Mouse (Mus musculus) neutrophil, adult 5-6 weeks (primary cell): ENCODE measurements around the gene Trpv2. TPM values are rescaled to one million over a fixed set of nuclear protein-coding genes. Genes with fewer than 3 reads are reported as not detected.

ENCODE experiments used
- ATAC-seq: fragments of 151-379, 151-347 bp; 2 replicates; pipeline ENCODE4 v1.8.0; 2017; ENCODE audit warnings: mild to moderate bottlenecking, moderate TSS enrichment; ENCODE audit not compliant: insufficient number of reproducible peaks, poor library complexity, low FRiP score, severe bottlenecking; ENCODE audit errors: extremely low read depth
- total RNA-seq: library from RNA; stranded (forward); fragments of 200-1000 nt; gene quantifications from 2 replicates; pipeline ENCODE4 v1.2.3, GENCODE M21; 2017

Trpv2 gene
- total RNA-seq, 1 experiment from 2014 or later, result 66.9 TPM

- no peak for ATAC-seq
Measured at GRCm38 (mm10) chr11:62555896-62556412, 18.3 kb upstream of the Trpv2 start.

DNA sequence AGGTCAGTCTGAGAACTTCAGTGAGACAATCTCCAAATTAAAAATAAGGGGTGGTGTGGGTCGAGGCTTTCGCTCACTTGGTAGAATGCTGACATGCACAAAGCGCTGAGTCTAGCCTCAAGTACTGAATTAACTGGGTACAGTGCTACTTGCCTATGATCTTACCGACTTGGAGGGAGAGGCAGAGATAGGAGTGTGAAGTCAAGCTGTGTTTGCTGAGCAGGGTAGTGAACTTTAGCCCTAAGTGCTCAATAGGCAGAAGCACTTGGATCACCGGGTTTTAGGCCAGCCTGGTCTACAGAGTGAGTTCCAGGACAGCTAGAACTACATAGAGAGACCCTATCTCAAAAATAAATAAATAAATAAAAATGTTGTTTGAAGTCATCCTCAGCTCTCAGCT is 17.1 kb upstream of the Trpv2 start:
- ATAC-seq, result no peak

DNA sequence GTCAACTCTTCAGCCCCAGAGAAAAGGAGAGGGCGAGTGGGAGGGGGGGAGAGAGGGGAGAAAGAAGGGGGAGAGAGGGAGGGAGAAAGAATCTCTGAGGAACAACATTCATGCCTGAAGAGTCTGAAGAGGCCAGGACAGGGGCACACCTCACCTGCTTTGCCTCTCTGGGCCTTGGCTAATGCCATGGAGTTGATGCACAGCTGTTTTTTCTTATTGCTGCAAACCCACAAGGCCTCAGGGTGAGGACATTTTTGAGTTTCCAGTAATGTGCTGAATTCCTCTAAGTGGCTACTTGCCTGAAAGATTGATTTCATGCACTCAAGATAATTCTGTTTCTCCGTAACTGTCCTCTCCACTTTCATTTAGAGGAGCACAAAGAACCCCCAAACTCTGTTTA is 16.1 kb upstream of the Trpv2 start:
- no peak for ATAC-seq

- no peak for ATAC-seq
Measured at GRCm38 (mm10) chr11:62558961-62559646, 15.2 kb upstream of the Trpv2 start.

- ATAC-seq, result 0 out of 2 replicates have a peak, but pooled peaks have one; percentile 23
Measured at GRCm38 (mm10) chr11:62560463-62561016, 13.7 kb upstream of the Trpv2 start.

GRCm38 (mm10) chr11:62563590-62563989 is 10.7 kb upstream of the Trpv2 start:
- no peak for ATAC-seq

GRCm38 (mm10) chr11:62565747-62566146 is 8.5 kb upstream of the Trpv2 start:
- no peak for ATAC-seq

- ATAC-seq, result no peak
Measured at GRCm38 (mm10) chr11:62566211-62566610, 8.1 kb upstream of the Trpv2 start.

- no peak for ATAC-seq
Measured at GRCm38 (mm10) chr11:62568300-62568699, 6.0 kb upstream of the Trpv2 start.

GRCm38 (mm10) chr11:62574703-62575085 is 408 bp downstream of the Trpv2 start:
- ATAC-seq, result no peak

GRCm38 (mm10) chr11:62575297-62575658 is 992 bp downstream of the Trpv2 start:
- ATAC-seq, result peak; percentile 57

DNA sequence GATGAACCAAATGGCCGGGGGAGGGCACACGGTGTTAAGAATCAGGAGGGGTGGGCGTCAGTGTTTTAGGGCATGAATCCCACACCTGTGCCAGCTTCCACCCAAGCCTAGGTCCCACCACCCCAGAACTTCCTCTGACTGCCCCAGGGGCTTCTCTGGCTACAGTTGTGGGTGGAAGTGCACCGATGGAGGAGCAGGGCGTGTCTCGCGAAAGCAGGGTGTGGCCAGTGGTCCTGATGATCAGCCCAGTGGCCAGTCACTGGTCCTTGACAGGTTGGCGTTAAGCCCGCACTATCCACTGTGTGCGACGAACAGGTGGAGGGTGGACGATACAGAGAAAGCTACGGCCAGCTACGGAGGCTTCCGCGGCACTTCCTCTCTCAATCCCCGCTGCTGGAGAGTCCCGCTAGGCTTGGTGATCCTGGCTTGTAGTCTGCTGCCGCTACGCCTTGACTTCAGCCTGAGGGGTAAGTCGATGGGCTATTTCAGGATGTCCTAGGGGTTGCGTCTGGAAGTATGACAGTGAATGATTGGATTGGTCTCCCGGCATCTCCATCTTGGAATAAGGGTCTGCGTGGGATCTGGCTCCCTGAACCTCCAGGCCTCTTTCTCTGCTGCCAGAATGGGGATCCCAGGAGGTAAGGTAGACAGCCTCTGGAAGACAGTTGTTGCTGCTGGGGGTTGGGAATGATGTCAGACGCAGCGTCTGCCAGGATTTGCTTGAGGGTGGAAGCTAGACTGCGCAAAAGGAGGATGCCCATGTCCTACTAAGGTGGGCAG is 1.6 kb downstream of the Trpv2 start:
- ATAC-seq, result peak; percentile 56

DNA sequence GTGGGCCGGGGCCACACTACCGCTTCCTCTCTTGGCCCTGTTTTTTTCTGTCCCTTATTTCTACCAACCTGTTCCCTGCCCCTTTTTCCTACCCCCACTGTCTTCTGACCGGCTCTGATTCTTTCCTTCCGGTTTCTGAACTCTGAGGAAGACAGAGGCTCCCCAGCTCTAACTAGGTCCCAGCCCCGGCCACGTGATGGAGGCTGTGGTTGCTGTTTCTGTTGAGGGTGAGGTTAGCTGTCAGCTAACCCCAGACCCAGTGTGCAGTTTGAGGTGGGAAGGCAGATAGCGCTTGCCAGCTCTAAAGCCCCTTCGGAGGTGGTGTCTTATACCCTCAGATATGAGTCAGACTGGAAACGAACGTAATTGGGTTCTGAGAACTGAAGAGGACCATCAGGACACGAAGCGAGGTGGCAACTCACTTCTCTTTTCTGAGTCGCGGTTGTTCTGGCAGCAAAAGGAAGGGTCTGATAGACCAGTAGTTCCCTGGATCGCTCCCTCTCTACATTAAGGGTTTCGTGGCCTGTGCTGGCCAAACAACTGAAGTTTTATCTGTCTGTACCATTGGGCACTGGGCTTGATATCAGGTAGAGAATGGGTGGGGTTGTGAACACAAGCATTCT is 2.4 kb downstream of the Trpv2 start:
- peak; percentile 50 for ATAC-seq

GRCm38 (mm10) chr11:62583031-62583430 is 8.7 kb downstream of the Trpv2 start:
- ATAC-seq, result no peak

DNA sequence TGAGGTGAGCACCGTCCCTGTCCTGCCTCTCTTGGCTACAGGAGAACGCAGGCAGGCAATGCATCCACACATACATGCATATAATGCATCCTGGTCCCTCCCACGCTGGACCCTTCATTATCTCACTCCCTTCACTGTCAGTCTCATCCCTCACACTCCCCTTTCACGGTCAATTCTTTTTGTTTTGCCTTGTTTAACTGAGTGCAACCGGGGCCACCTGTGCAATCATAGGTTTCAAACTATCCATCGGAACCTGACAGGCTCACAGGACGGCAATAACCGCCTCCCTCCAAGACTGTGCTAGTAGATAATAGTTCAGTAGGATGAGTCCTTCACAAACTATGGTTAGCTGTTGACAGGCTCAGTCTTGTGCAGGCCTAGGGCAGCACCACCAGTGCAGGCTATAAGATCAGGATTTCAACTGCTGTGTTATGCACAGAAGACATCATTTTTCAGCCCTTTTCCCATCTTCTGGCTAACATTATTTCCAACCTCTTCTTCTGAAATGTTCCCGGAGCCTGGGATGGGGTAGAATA is 10.5 kb downstream of the Trpv2 start:
- no peak for ATAC-seq

GRCm38 (mm10) chr11:62587034-62587433 is 12.7 kb downstream of the Trpv2 start:
- no peak for ATAC-seq

GRCm38 (mm10) chr11:62589391-62589790 is 15.1 kb downstream of the Trpv2 start:
- no peak for ATAC-seq

GRCm38 (mm10) chr11:62591026-62591425 is 16.7 kb downstream of the Trpv2 start:
- ATAC-seq, result no peak

- no peak for ATAC-seq
Measured at GRCm38 (mm10) chr11:62591904-62592575, 17.8 kb downstream of the Trpv2 start.
